Mouse (Mus musculus): ENCODE results near the gene Atg101. TPM values are rescaled to one million over a fixed set of nuclear protein-coding genes. Genes with fewer than 3 reads are reported as not detected.

Gene Atg101
- polyA plus RNA-seq (2014; fragmentation: Nextera tagmentation; extraction: Ambion mirVana) = 49.4 and 50.1 TPM in 2 replicates

DNA sequence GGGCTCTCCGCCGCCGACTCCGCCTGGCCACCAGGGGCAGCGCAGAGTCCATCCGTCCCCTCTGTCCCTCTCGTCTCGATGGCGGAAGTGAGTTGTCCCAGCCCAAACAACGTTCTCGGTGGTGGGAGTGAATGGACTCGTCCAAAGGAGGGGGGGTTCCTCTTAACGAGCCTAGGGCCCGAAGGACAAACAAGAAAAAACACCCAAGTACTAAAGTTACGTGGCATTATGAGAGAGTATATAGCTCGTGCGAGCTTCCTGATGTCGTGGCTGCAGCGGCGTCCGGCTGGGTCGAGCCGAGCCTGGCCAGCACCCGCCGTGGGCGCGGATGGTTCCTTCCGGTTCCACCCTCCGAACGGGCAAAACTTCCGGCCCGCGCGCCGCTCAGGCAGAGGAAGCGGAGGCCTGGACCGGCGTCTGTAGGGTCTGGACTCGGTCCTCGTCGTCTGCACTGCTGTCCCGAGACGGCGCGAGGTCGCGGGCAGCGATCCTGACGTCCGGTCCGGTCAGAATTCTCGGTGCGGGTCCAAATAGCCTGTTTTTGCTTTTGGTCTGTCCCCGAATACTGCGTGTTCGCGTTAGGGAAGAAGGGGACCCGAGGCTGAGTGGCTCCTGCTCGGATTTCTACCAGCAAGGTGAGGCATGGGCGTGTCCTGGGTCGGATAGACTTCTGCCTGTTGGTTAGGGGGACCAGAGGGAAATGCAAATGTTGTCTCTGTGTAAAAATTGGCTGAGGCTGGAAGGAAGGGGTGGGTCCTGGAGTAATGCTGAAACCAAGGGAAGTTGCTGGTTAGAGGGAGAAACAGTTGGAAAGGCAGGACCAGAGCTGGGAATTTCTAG is at the start of gene Atg101:
Atg101 (plus strand) TSS at position 362 of the 840 bp plus-strand sequence.
- peak within 1 kb of the TSS; percentile 84 for H3K9ac ChIP-seq (ENCODE audit: low read depth, low read length)
- under 1% methylated on average over 61 of the region's 61 CpGs for WGBS (ENCODE audit: insufficient replicate concordance)
- ATAC-seq (replicated peaks; ENCODE audit: insufficient number of reproducible peaks, low FRiP score, low TSS enrichment) = peak; percentile 90
- H3K4me2 ChIP-seq = peak within 1 kb of the TSS; percentile 98
- H3K4me1 ChIP-seq (ENCODE audit: control insufficient read depth, insufficient read depth, low read length) = peaks cover 12% of the 10 kb centered on the region
- no peaks in the 10 kb centered on the region; the same call in 1 of the 2 replicates for H3K36me3 ChIP-seq (ENCODE audit: control insufficient read depth, insufficient read depth, low read length)
- H3K27me3 ChIP-seq (ENCODE audit: control insufficient read depth, insufficient read depth, low read length) = no peaks in the 10 kb centered on the region
- H3K4me3 ChIP-seq (ENCODE audit: low read depth, low read length) = peak within 1 kb of the TSS; percentile 87
- peak within 1 kb of the TSS; percentile 78 for H3K27ac ChIP-seq (ENCODE audit: low read depth, low read length)
- no peaks in the 10 kb centered on the region for H3K9me3 ChIP-seq (replicated peaks; ENCODE audit: control insufficient read depth, low read length)

- Histone ChIP-seq H3K4me1 (ENCODE audit: control insufficient read depth, insufficient read depth, low read length) (peaks cover 12% of the 10 kb centered on the region; the same call in 1 of the 2 replicates), H3K4me3 (ENCODE audit: low read depth, low read length) (no peak overlapping the region), H3K27ac (ENCODE audit: low read depth, low read length) (no peak overlapping the region), H3K9me3 (replicated peaks; ENCODE audit: control insufficient read depth, low read length) (no peaks in the 10 kb centered on the region), H3K36me3 (ENCODE audit: control insufficient read depth, insufficient read depth, low read length) (peaks cover 8% of the 10 kb centered on the region), H3K9ac (ENCODE audit: low read depth, low read length) (no peak overlapping the region), H3K27me3 (ENCODE audit: control insufficient read depth, insufficient read depth, low read length) (peaks cover 10% of the 10 kb centered on the region; the same call in 1 of the 2 replicates), H3K4me2 (no peak overlapping the region)
- WGBS (ENCODE audit: insufficient replicate concordance) = 68% methylated on average over 10 of the region's 10 CpGs
- no peak for ATAC-seq (replicated peaks; ENCODE audit: insufficient number of reproducible peaks, low FRiP score, low TSS enrichment)
These were observed 49.3 kb upstream of the Atg101 start for GRCm38 (mm10) chr15:101234611-101235341.

DNA sequence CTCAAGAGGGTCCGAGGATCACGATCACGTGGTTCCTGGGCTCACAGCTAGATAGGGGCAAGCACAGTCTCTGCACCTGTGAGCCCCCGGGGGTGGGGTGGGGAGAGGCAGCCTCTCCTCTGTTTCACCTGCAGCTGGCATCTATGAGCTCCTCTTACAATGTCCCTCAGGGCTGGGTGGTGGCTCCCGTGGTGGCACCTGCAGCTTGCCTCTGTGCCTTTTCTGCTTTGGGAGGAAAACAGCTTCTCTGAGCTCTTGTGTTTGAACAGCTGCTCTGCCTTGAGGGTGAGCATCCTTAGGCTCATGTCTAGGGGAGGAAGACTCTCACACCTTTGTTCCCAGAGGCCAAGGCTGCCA is 48.8 kb upstream of the Atg101 start:
- 34% methylated on average over 5 of the region's 5 CpGs for WGBS (ENCODE audit: insufficient replicate concordance)
- no peak overlapping the region for H3K27ac ChIP-seq (ENCODE audit: low read depth, low read length)
- H3K27me3 ChIP-seq (ENCODE audit: control insufficient read depth, insufficient read depth, low read length) = peaks cover 10% of the 10 kb centered on the region; the same call in 1 of the 2 replicates
- H3K4me3 ChIP-seq (ENCODE audit: low read depth, low read length) = no peak overlapping the region
- no peaks in the 10 kb centered on the region for H3K9me3 ChIP-seq (replicated peaks; ENCODE audit: control insufficient read depth, low read length)
- peaks cover 12% of the 10 kb centered on the region; the same call in 1 of the 2 replicates for H3K4me1 ChIP-seq (ENCODE audit: control insufficient read depth, insufficient read depth, low read length)
- ATAC-seq (replicated peaks; ENCODE audit: insufficient number of reproducible peaks, low FRiP score, low TSS enrichment) = no peak
- H3K4me2 ChIP-seq = no peak overlapping the region; the same call in 1 of the 2 replicates
- H3K36me3 ChIP-seq (ENCODE audit: control insufficient read depth, insufficient read depth, low read length) = peaks cover 8% of the 10 kb centered on the region
- no peak overlapping the region for H3K9ac ChIP-seq (ENCODE audit: low read depth, low read length)

DNA sequence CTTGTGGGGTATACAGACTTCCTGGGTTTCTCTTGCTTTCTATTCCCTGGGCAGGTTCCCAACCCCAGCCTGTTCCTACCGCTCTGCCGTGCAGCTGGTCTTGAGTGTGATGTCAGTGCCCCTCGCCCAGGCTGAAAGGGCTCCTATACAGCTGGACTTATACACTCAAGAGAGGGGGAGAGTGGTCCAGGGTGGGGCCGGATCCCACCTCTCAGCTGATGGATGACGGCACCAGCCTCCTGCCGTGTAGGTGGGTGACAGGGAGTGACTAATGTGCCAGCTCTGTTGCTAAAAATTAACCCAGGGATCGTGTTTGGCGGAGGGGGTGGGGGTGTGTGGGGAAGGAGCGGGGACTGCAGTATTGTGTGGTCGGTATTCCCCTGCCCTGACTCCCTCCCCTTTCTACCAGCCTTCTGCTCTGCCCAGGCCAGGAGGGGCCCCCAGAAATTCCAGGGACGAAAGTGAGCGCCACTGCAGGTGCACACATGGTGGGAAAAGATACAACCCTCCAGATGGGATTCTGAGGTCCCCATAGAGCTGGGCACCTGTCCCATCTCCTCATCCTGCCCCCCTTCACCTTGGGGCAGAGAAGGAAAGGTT is 48.2 kb upstream of the Atg101 start:
- no peaks in the 10 kb centered on the region for H3K9me3 ChIP-seq (replicated peaks; ENCODE audit: control insufficient read depth, low read length)
- peak overlapping the region; percentile 43; the same call in 1 of the 2 replicates for H3K9ac ChIP-seq (ENCODE audit: low read depth, low read length)
- H3K27me3 ChIP-seq (ENCODE audit: control insufficient read depth, insufficient read depth, low read length) = peaks cover 9% of the 10 kb centered on the region; the same call in 1 of the 2 replicates
- H3K4me2 ChIP-seq = peak overlapping the region; percentile 19; the same call in 1 of the 2 replicates
- peaks cover 12% of the 10 kb centered on the region for H3K4me1 ChIP-seq (ENCODE audit: control insufficient read depth, insufficient read depth, low read length)
- no peak overlapping the region for H3K4me3 ChIP-seq (ENCODE audit: low read depth, low read length)
- ATAC-seq (replicated peaks; ENCODE audit: insufficient number of reproducible peaks, low FRiP score, low TSS enrichment) = no peak
- 35% methylated on average over 12 of the region's 12 CpGs for WGBS (ENCODE audit: insufficient replicate concordance)
- H3K27ac ChIP-seq (ENCODE audit: low read depth, low read length) = no peak overlapping the region
- H3K36me3 ChIP-seq (ENCODE audit: control insufficient read depth, insufficient read depth, low read length) = peaks cover 5% of the 10 kb centered on the region

DNA sequence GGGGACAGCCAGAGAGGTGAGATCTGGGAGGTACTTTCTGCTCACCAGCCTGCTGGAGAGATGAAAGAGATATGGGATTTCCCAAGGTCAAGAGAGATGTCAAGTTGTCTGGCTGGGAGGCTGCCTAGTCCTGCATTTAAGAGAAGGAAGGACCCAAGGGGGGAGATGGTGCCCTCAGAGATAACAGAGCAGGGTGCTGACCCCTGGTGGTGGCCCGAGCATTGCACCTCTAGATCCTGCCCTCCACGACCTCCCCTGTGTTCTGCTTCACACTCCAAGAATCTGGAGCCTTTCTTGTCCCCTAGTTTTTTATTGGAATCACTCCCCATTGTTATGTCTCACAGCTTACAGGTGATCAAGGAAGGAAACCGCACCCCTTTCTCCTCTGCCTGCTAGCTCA is 47.2 kb upstream of the Atg101 start:
- no peak overlapping the region for H3K4me3 ChIP-seq (ENCODE audit: low read depth, low read length)
- ATAC-seq (replicated peaks; ENCODE audit: insufficient number of reproducible peaks, low FRiP score, low TSS enrichment) = no peak
- no peaks in the 10 kb centered on the region for H3K9me3 ChIP-seq (replicated peaks; ENCODE audit: control insufficient read depth, low read length)
- H3K4me2 ChIP-seq = no peak overlapping the region
- peaks cover 7% of the 10 kb centered on the region; the same call in 1 of the 2 replicates for H3K27me3 ChIP-seq (ENCODE audit: control insufficient read depth, insufficient read depth, low read length)
- no peak overlapping the region for H3K27ac ChIP-seq (ENCODE audit: low read depth, low read length)
- peaks cover 19% of the 10 kb centered on the region for H3K4me1 ChIP-seq (ENCODE audit: control insufficient read depth, insufficient read depth, low read length)
- no peak overlapping the region for H3K9ac ChIP-seq (ENCODE audit: low read depth, low read length)
- WGBS (ENCODE audit: insufficient replicate concordance) = 3% methylated on average over 3 of the region's 3 CpGs
- no peaks in the 10 kb centered on the region for H3K36me3 ChIP-seq (ENCODE audit: control insufficient read depth, insufficient read depth, low read length)

GRCm38 (mm10) chr15:101238885-101239511 is 45.1 kb upstream of the Atg101 start:
- 3% methylated on average over 28 of the region's 28 CpGs for WGBS (ENCODE audit: insufficient replicate concordance)
- H3K4me1 ChIP-seq (ENCODE audit: control insufficient read depth, insufficient read depth, low read length) = peaks cover 24% of the 10 kb centered on the region
- no peaks in the 10 kb centered on the region for H3K36me3 ChIP-seq (ENCODE audit: control insufficient read depth, insufficient read depth, low read length)
- H3K9me3 ChIP-seq (replicated peaks; ENCODE audit: control insufficient read depth, low read length) = no peaks in the 10 kb centered on the region
- peak overlapping the region; percentile 61; the same call in 1 of the 2 replicates for H3K9ac ChIP-seq (ENCODE audit: low read depth, low read length)
- H3K4me2 ChIP-seq = peak overlapping the region; percentile 72
- H3K4me3 ChIP-seq (ENCODE audit: low read depth, low read length) = peak overlapping the region; percentile 33
- ATAC-seq (replicated peaks; ENCODE audit: insufficient number of reproducible peaks, low FRiP score, low TSS enrichment) = no peak; the same call in 1 of the 2 replicates
- H3K27me3 ChIP-seq (ENCODE audit: control insufficient read depth, insufficient read depth, low read length) = 0 out of 2 replicates have a peak, but pooled peaks cover 4% of the 10 kb centered on the region
- no peak overlapping the region for H3K27ac ChIP-seq (ENCODE audit: low read depth, low read length)

DNA sequence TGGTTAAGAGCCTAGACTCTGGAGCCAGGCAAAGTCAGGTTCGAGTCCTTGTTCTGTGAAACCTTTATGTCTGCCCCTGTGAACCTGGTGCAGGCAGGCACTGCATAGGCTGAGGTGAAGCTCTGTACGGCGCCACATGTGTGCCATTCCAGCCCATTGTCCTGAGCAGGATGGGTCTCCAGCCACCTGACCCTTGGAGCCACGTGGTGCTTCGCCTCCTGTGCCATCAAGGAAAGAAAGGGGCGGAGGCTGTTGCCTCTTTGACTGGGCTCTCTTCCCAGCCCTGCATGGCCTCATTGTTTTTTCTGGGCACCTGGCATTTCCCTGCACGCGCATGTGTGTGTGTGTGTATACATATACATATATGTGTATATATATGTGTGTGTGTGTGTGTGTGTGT is 44.3 kb upstream of the Atg101 start:
- 67% methylated on average over 8 of the region's 8 CpGs for WGBS (ENCODE audit: insufficient replicate concordance)
- ATAC-seq (replicated peaks; ENCODE audit: insufficient number of reproducible peaks, low FRiP score, low TSS enrichment) = no peak
- 0 out of 2 replicates have a peak, but pooled peaks cover 4% of the 10 kb centered on the region for H3K27me3 ChIP-seq (ENCODE audit: control insufficient read depth, insufficient read depth, low read length)
- H3K36me3 ChIP-seq (ENCODE audit: control insufficient read depth, insufficient read depth, low read length) = no peaks in the 10 kb centered on the region
- H3K4me3 ChIP-seq (ENCODE audit: low read depth, low read length) = no peak overlapping the region
- H3K9ac ChIP-seq (ENCODE audit: low read depth, low read length) = no peak overlapping the region
- peaks cover 24% of the 10 kb centered on the region for H3K4me1 ChIP-seq (ENCODE audit: control insufficient read depth, insufficient read depth, low read length)
- H3K4me2 ChIP-seq = no peak overlapping the region
- H3K9me3 ChIP-seq (replicated peaks; ENCODE audit: control insufficient read depth, low read length) = no peaks in the 10 kb centered on the region
- no peak overlapping the region for H3K27ac ChIP-seq (ENCODE audit: low read depth, low read length)

GRCm38 (mm10) chr15:101240799-101241204 is 43.3 kb upstream of the Atg101 start:
- Histone ChIP-seq H3K27me3 (ENCODE audit: control insufficient read depth, insufficient read depth, low read length) (0 out of 2 replicates have a peak, but pooled peaks cover 4% of the 10 kb centered on the region), H3K27ac (ENCODE audit: low read depth, low read length) (peak overlapping the region; percentile 97), H3K36me3 (ENCODE audit: control insufficient read depth, insufficient read depth, low read length) (no peaks in the 10 kb centered on the region), H3K9ac (ENCODE audit: low read depth, low read length) (peak overlapping the region; percentile 70), H3K4me1 (ENCODE audit: control insufficient read depth, insufficient read depth, low read length) (peaks cover 23% of the 10 kb centered on the region), H3K9me3 (replicated peaks; ENCODE audit: control insufficient read depth, low read length) (no peaks in the 10 kb centered on the region), H3K4me2 (peak overlapping the region; percentile 61), H3K4me3 (ENCODE audit: low read depth, low read length) (peak overlapping the region; percentile 33)
- 4% methylated on average over 10 of the region's 10 CpGs for WGBS (ENCODE audit: insufficient replicate concordance)
- peak; percentile 39; the same call in 1 of the 2 replicates for ATAC-seq (replicated peaks; ENCODE audit: insufficient number of reproducible peaks, low FRiP score, low TSS enrichment)

Data from heart, embryonic 11.5 days (tissue).